Mouse (Mus musculus): ENCODE measurements at regions not wholly inside any gene's neighbourhood (a gene's known extent, or its start where the extent isn't known, plus 50 kb on each side); places are given as distances from the start of the nearest gene placed in this dataset.

GRCm38 (mm10) chr4:9125236-9125963 is 886.6 kb upstream of the Car8 start:
- 40% methylated on average over 11 of the region's 11 CpGs for WGBS

GRCm38 (mm10) chr4:9124586-9125232 is 885.9 kb upstream of the Car8 start:
- WGBS = 95% methylated on average over 4 of the region's 4 CpGs
- Histone ChIP-seq H3K9me3 (no peaks in the 10 kb centered on the region), H3K4me2 (no peak overlapping the region), H3K36me3 (no peaks in the 10 kb centered on the region), H3K27me3 (no peaks in the 10 kb centered on the region), H3K4me1 (no peaks in the 10 kb centered on the region), H3K27ac (no peak overlapping the region), H3K9ac (no peak overlapping the region), H3K4me3 (no peak overlapping the region)
- no peak for ATAC-seq (ENCODE audit: insufficient number of reproducible peaks, insufficient read depth, low FRiP score, low TSS enrichment, low read depth)

More at GRCm38 (mm10) chr4:9125236-9125963, 886.6 kb upstream of the Car8 start:
- Histone ChIP-seq H3K27ac (no peak overlapping the region), H3K4me1 (no peaks in the 10 kb centered on the region), H3K36me3 (no peaks in the 10 kb centered on the region), H3K9me3 (no peaks in the 10 kb centered on the region), H3K9ac (no peak overlapping the region), H3K27me3 (no peaks in the 10 kb centered on the region), H3K4me2 (no peak overlapping the region), H3K4me3 (no peak overlapping the region)
- ATAC-seq (ENCODE audit: insufficient number of reproducible peaks, insufficient read depth, low FRiP score, low TSS enrichment, low read depth) = no peak; the same call in 1 of the 2 replicates

DNA sequence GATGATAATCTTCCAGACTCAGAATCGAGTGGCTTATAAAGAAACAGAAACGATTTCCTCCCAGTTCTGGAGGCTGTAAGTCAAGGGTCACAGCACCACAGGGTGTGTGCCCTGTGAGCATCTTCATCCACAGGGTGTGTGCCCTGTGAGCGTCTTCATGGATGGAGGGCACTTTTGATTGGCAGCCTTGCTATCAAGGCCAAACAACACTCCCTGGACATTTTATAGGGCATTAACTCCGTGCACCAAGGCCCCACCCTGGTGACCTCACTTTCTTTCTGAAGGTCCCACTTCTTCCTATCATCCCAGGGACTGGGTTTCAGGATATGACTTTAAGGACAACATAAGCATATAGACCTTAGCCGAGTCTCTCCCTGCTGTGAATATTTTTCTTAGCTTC is 885.3 kb upstream of the Car8 start:
- no peaks in the 10 kb centered on the region for H3K27me3 ChIP-seq
- H3K4me2 ChIP-seq = no peak overlapping the region
- no peaks in the 10 kb centered on the region for H3K36me3 ChIP-seq
- H3K4me1 ChIP-seq = no peaks in the 10 kb centered on the region
- H3K27ac ChIP-seq = no peak overlapping the region
- H3K9ac ChIP-seq = no peak overlapping the region
- no peaks in the 10 kb centered on the region for H3K9me3 ChIP-seq
- no peak overlapping the region for H3K4me3 ChIP-seq
- no peak for ATAC-seq (ENCODE audit: insufficient number of reproducible peaks, insufficient read depth, low FRiP score, low TSS enrichment, low read depth)
- 65% methylated on average over 5 of the region's 5 CpGs for WGBS

DNA sequence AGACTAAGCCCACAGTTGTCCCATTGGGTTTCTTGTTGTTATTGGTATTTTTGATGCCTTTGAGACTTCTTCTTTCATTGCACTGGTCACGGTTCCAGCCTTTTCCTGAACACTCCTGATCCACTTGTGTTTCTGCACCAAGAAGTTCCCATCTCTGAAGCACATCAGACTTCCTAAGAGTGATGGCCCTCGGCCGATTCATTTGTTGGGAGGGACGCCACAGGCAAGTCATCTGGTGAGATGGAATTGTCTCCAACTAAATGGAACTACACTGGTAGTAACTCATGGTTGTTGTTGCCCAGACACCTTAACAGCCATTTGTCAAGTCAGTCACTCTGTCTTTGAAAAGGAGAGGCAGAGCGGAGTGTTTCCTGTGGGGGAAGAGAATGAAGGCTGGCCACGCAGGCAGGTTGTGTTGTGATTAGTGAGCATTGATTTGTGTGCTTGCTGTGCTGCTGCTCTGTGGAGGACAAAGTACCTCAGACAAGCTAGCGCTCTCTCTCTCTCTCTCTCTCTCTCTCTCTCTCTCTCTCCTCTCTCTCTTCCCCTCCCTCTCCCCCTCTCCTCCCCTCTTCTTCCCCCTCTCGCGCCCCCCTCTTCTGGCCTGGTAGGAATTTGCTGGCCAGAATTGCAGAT is 884.7 kb upstream of the Car8 start:
- Histone ChIP-seq H3K36me3 (no peaks in the 10 kb centered on the region), H3K9ac (no peak overlapping the region), H3K9me3 (no peaks in the 10 kb centered on the region), H3K4me3 (no peak overlapping the region), H3K4me1 (no peaks in the 10 kb centered on the region), H3K27ac (no peak overlapping the region), H3K4me2 (no peak overlapping the region), H3K27me3 (no peaks in the 10 kb centered on the region)
- 74% methylated on average over 9 of the region's 9 CpGs for WGBS
- no peak for ATAC-seq (ENCODE audit: insufficient number of reproducible peaks, insufficient read depth, low FRiP score, low TSS enrichment, low read depth)

GRCm38 (mm10) chr4:9122639-9123286 is 883.9 kb upstream of the Car8 start:
- H3K4me1 ChIP-seq = no peaks in the 10 kb centered on the region
- 69% methylated on average over 10 of the region's 10 CpGs for WGBS
- no peak overlapping the region for H3K4me2 ChIP-seq
- no peaks in the 10 kb centered on the region for H3K9me3 ChIP-seq
- ATAC-seq (ENCODE audit: insufficient number of reproducible peaks, insufficient read depth, low FRiP score, low TSS enrichment, low read depth) = no peak
- no peak overlapping the region for H3K9ac ChIP-seq
- no peaks in the 10 kb centered on the region for H3K36me3 ChIP-seq
- no peak overlapping the region for H3K4me3 ChIP-seq
- H3K27me3 ChIP-seq = no peaks in the 10 kb centered on the region
- H3K27ac ChIP-seq = no peak overlapping the region

GRCm38 (mm10) chr4:9116955-9117647 is 878.3 kb upstream of the Car8 start:
- 44% methylated on average over 4 of the region's 4 CpGs for WGBS
- Histone ChIP-seq H3K27ac (no peak overlapping the region), H3K9me3 (no peaks in the 10 kb centered on the region), H3K9ac (no peak overlapping the region), H3K4me1 (no peaks in the 10 kb centered on the region), H3K27me3 (no peaks in the 10 kb centered on the region), H3K4me3 (no peak overlapping the region), H3K36me3 (no peaks in the 10 kb centered on the region), H3K4me2 (no peak overlapping the region)
- ATAC-seq (ENCODE audit: insufficient number of reproducible peaks, insufficient read depth, low FRiP score, low TSS enrichment, low read depth) = no peak

GRCm38 (mm10) chr4:9115874-9116273 is 877.0 kb upstream of the Car8 start:
- no peaks in the 10 kb centered on the region for H3K4me1 ChIP-seq
- no peak overlapping the region for H3K27ac ChIP-seq
- no peaks in the 10 kb centered on the region for H3K36me3 ChIP-seq
- H3K27me3 ChIP-seq = no peaks in the 10 kb centered on the region
- WGBS = 12% methylated on average over 7 of the region's 7 CpGs
- no peaks in the 10 kb centered on the region for H3K9me3 ChIP-seq
- no peak for ATAC-seq (ENCODE audit: insufficient number of reproducible peaks, insufficient read depth, low FRiP score, low TSS enrichment, low read depth)
- H3K4me2 ChIP-seq = no peak overlapping the region
- H3K4me3 ChIP-seq = no peak overlapping the region
- no peak overlapping the region for H3K9ac ChIP-seq

DNA sequence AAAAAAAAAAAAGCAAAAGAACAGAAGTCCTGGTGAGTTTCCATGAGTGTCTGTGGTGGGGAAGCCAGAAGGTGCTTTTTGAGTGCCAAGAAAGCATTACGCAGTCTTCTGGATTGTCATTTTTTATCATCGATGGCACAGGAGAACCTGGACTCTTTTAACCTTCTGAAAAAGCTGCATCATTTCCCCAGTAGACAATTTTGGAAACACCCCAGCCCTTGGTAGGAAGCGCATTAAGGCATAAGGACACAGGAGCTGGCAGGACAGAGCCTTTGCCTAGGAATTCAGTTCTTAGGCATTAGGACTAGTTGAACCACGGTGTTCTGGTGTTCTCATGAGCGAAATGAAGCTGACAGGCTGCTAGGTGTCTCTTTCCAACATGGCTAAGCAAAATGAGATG is 875.1 kb upstream of the Car8 start:
- Histone ChIP-seq H3K4me3 (no peak overlapping the region), H3K27ac (no peak overlapping the region), H3K36me3 (no peaks in the 10 kb centered on the region), H3K4me1 (no peaks in the 10 kb centered on the region), H3K9me3 (no peaks in the 10 kb centered on the region), H3K4me2 (no peak overlapping the region), H3K27me3 (no peaks in the 10 kb centered on the region), H3K9ac (no peak overlapping the region)
- 94% methylated on average over 5 of the region's 5 CpGs for WGBS
- ATAC-seq (ENCODE audit: insufficient number of reproducible peaks, insufficient read depth, low FRiP score, low TSS enrichment, low read depth) = no peak

- Histone ChIP-seq H3K4me3 (no peak overlapping the region), H3K27me3 (no peaks in the 10 kb centered on the region), H3K4me2 (no peak overlapping the region), H3K36me3 (no peaks in the 10 kb centered on the region), H3K9me3 (no peaks in the 10 kb centered on the region), H3K4me1 (no peaks in the 10 kb centered on the region), H3K27ac (no peak overlapping the region), H3K9ac (no peak overlapping the region)
- no peak for ATAC-seq (ENCODE audit: insufficient number of reproducible peaks, insufficient read depth, low FRiP score, low TSS enrichment, low read depth)
- 72% methylated on average over 7 of the region's 7 CpGs for WGBS
Observed at GRCm38 (mm10) chr4:9110355-9110754, 871.5 kb upstream of the Car8 start.

DNA sequence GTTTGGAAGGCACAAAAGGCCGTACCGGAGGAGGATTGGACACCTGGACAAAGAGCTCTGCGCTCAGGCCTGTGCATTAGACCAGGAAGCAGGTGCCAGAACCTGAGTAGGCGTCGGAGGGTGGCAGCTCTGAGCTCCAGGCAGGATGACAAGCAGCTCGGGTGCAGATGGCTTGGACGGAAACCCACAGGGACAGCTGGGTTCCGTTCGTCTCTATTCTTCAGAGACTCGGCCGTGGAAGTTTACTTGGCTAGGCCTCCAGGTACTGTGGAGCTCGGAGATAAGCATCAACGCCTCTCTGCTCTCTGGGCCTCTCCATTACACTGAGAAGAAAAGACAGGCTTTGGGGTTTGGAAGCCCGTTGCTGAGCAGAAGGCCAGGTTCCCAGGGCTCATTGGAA is 868.5 kb upstream of the Car8 start:
- Histone ChIP-seq H3K27ac (no peak overlapping the region), H3K36me3 (no peaks in the 10 kb centered on the region), H3K9ac (no peak overlapping the region), H3K9me3 (0 out of 2 replicates have a peak, but pooled peaks cover 4% of the 10 kb centered on the region), H3K4me2 (no peak overlapping the region), H3K4me1 (no peaks in the 10 kb centered on the region), H3K27me3 (no peaks in the 10 kb centered on the region), H3K4me3 (no peak overlapping the region)
- WGBS = 75% methylated on average over 14 of the region's 14 CpGs
- ATAC-seq (ENCODE audit: insufficient number of reproducible peaks, insufficient read depth, low FRiP score, low TSS enrichment, low read depth) = no peak

- no peaks in the 10 kb centered on the region for H3K36me3 ChIP-seq
- H3K4me3 ChIP-seq = no peak overlapping the region
- 90% methylated on average over 9 of the region's 9 CpGs for WGBS
- ATAC-seq (ENCODE audit: insufficient number of reproducible peaks, insufficient read depth, low FRiP score, low TSS enrichment, low read depth) = no peak
- H3K27ac ChIP-seq = no peak overlapping the region
- H3K4me1 ChIP-seq = no peaks in the 10 kb centered on the region
- no peak overlapping the region for H3K4me2 ChIP-seq
- H3K9me3 ChIP-seq = 0 out of 2 replicates have a peak, but pooled peaks cover 4% of the 10 kb centered on the region
- H3K27me3 ChIP-seq = no peaks in the 10 kb centered on the region
- no peak overlapping the region for H3K9ac ChIP-seq
Observed at GRCm38 (mm10) chr4:9106778-9107177, 867.9 kb upstream of the Car8 start.

All from embryonic facial prominence, embryonic 13.5 days (tissue).